In genomic region chr5:33707163-33707562, GRCm38 (mm10) we compare ENCODE assay signal across 21 mouse cellular contexts. TPM values are rescaled to one million over a fixed set of nuclear protein-coding genes. Genes with fewer than 3 reads are reported as not detected.
DNase-seq lines count a peak whose midpoint lies in the region; ATAC-seq and TF ChIP-seq lines count a peak whose summit lies in the region.
"Had no signal": no experiment of that assay in that cellular context is flagged by ENCODE, and none has a peak within 500 bp of the region (broad histone marks: within the 10 kb centered on the region; RNA-seq: fewer than 3 reads in every experiment).

No protein-coding gene starts in this region.

- intact Hi-C loops in heart, adult 2 months (cut with DNase I), result no loop called here

- H3K4me3 ChIP-seq in hindbrain, embryonic 10.5 days, result no peak overlapping the region
- H3K4me3 ChIP-seq in hindbrain, embryonic 13.5 days, result no peak overlapping the region
- no peak overlapping the region for H3K4me3 ChIP-seq in layer of hippocampus, adult 2 months
- no peak overlapping the region for H3K4me3 ChIP-seq in heart, adult 2 months
- H3K4me3 ChIP-seq: forebrain, embryonic 13.5 days; limb, embryonic 15.5 days had no signal

- TF ChIP-seq CTCF in layer of hippocampus, adult 2 months (conservative IDR thresholded peaks at IDR 0.05), result no peak
- no peak for TF ChIP-seq CTCF in heart, adult 2 months (IDR thresholded peaks at IDR 0.05)

- H3K4me2 ChIP-seq in hindbrain, embryonic 13.5 days, result no peak overlapping the region
- H3K4me2 ChIP-seq: forebrain, embryonic 13.5 days; hindbrain, embryonic 14.5 days; limb, embryonic 15.5 days had no signal

- ATAC-seq in hindbrain, embryonic 13.5 days (ENCODE audit: low FRiP score), result no peak
- ATAC-seq: forebrain, embryonic 13.5 days; intestine, embryonic 16.5 days; liver, postnatal 0 days; midbrain, embryonic 16.5 days had no signal

- H3K27me3 ChIP-seq in hindbrain, embryonic 10.5 days (ENCODE audit: insufficient read depth, poor library complexity, severe bottlenecking), result peaks cover 79% of the 10 kb centered on the region
- H3K27me3 ChIP-seq in hindbrain, embryonic 13.5 days, result peaks cover 7% of the 10 kb centered on the region; the same call in 1 of the 2 replicates
- H3K27me3 ChIP-seq in heart, adult 2 months (ENCODE audit: control insufficient read depth, insufficient read depth, low read length), result no peaks in the 10 kb centered on the region
- H3K27me3 ChIP-seq: limb, embryonic 15.5 days had no signal

- H3K27ac ChIP-seq in hindbrain, embryonic 10.5 days, result peak overlapping the region; percentile 91
- H3K27ac ChIP-seq in hindbrain, embryonic 13.5 days, result no peak overlapping the region
- H3K27ac ChIP-seq in layer of hippocampus, adult 2 months, result peak overlapping the region; percentile 83; the same call in 1 of the 2 replicates
- no peak overlapping the region for H3K27ac ChIP-seq in heart, adult 2 months
- H3K27ac ChIP-seq: hindbrain, embryonic 14.5 days; limb, embryonic 15.5 days had no signal

- DNase-seq in hindbrain, embryonic 10.5 days (ENCODE audit: low spot score), result no peak
- DNase-seq in layer of hippocampus, adult 2 months (ENCODE audit: low spot score in 2 of 2), result no peak
- DNase-seq in layer of hippocampus, postnatal 10 days (ENCODE audit: low spot score in 2 of 2), result no peak
- peak; percentile 14 for DNase-seq in NIH3T3 (ENCODE audit: low read depth)
- DNase-seq in lung, postnatal 10 days, result peak; percentile 73
- DNase-seq in left cerebral cortex, adult 9 months (ENCODE audit: low spot score in 2 of 2), result no peak
- DNase-seq in heart, adult 2 months, result no peak
- DNase-seq: cerebellum, adult 2 months; cerebellum, postnatal 36 days; gastrocnemius, postnatal 14 days; liver, postnatal 0 days; retina, postnatal 1 day; right cerebral cortex, postnatal 4 days; thymus, adult 2 months had no signal

- TF ChIP-seq POLR2A in heart, adult 2 months (IDR thresholded peaks at IDR 0.05; ENCODE audit: insufficient read depth, low read depth, low read length), result no peak

- no peak overlapping the region for H3K9ac ChIP-seq in hindbrain, embryonic 13.5 days
- H3K9ac ChIP-seq in heart, adult 2 months (ENCODE audit: low read depth, low read length), result no peak overlapping the region
- H3K9ac ChIP-seq: forebrain, embryonic 13.5 days; hindbrain, embryonic 14.5 days; limb, embryonic 15.5 days; liver, postnatal 0 days had no signal

- no peaks in the 10 kb centered on the region for H3K79me2 ChIP-seq in heart, adult 2 months (replicated peaks; ENCODE audit: control insufficient read depth, insufficient read depth, low read length)

- WGBS in hindbrain, embryonic 10.5 days, result 73% methylated on average over 4 of the region's 4 CpGs
- WGBS in hindbrain, embryonic 13.5 days, result 76% methylated on average over 4 of the region's 4 CpGs
- WGBS in heart, adult 2 months, result 45% methylated on average over 4 of the region's 4 CpGs

- peaks cover 59% of the 10 kb centered on the region for H3K4me1 ChIP-seq in hindbrain, embryonic 10.5 days (replicated peaks)
- peaks cover 39% of the 10 kb centered on the region for H3K4me1 ChIP-seq in hindbrain, embryonic 13.5 days (replicated peaks)
- no peaks in the 10 kb centered on the region for H3K4me1 ChIP-seq in heart, adult 2 months (ENCODE audit: control insufficient read depth, insufficient read depth, low read length)

- H3K36me3 ChIP-seq in hindbrain, embryonic 10.5 days, result no peaks in the 10 kb centered on the region
- H3K36me3 ChIP-seq in hindbrain, embryonic 13.5 days, result no peaks in the 10 kb centered on the region
- no peaks in the 10 kb centered on the region for H3K36me3 ChIP-seq in heart, adult 2 months (ENCODE audit: control insufficient read depth, insufficient read depth, low read length)
- H3K36me3 ChIP-seq: limb, embryonic 15.5 days had no signal

- H3K9me3 ChIP-seq in hindbrain, embryonic 10.5 days, result no peaks in the 10 kb centered on the region
- H3K9me3 ChIP-seq in hindbrain, embryonic 13.5 days, result no peaks in the 10 kb centered on the region
- H3K9me3 ChIP-seq: forebrain, embryonic 13.5 days; limb, embryonic 15.5 days had no signal

- no peak for TF ChIP-seq EP300 in heart, adult 2 months (IDR thresholded peaks at IDR 0.05; ENCODE audit: insufficient read depth, low read depth, low read length)

RNA-seq across cellular contexts. Expression of gene Fgfr3, which starts 14.3 kb away (rescaled TPM):
- 80.5 and 84.6 TPM in 2 replicates for polyA plus RNA-seq in hindbrain, embryonic 10.5 days (2016; fragmentation: Nextera tagmentation; extraction: Ambion mirVana)
- polyA plus RNA-seq in hindbrain, embryonic 13.5 days (2015; fragmentation: Nextera tagmentation; extraction: Ambion mirVana), result 41.1 and 45.7 TPM in 2 replicates
- 100 to 1,000 TPM; 137 to 139 TPM for total RNA-seq in layer of hippocampus, adult 2 months (2021)
- 100 to 1,000 TPM; 123 to 134 TPM for total RNA-seq in layer of hippocampus, postnatal 10 days (2021)
- 10 to 100 TPM in 1 of 2 experiments, 1 to 10 TPM in 1; 8.6 to 10.1 TPM for total RNA-seq in heart, adult 2 months (2021)
- polyA plus RNA-seq in heart, adult 2 months (2012; rRNA removed), result 15.1 and 15.4 TPM in 2 replicates
- total RNA-seq: megakaryocyte-erythroid progenitor cell, adult 5-6 weeks had no signal

RNA-seq across cellular contexts. Expression of gene Tmem129, which starts 48.9 kb away (rescaled TPM):
- 37.1 and 40.9 TPM in 2 replicates for polyA plus RNA-seq in hindbrain, embryonic 10.5 days (2016; fragmentation: Nextera tagmentation; extraction: Ambion mirVana)
- polyA plus RNA-seq in hindbrain, embryonic 13.5 days (2015; fragmentation: Nextera tagmentation; extraction: Ambion mirVana), result 28.2 and 28.7 TPM in 2 replicates
- total RNA-seq in layer of hippocampus, adult 2 months (2021), result 10 to 100 TPM; 24.0 to 25.2 TPM
- total RNA-seq in layer of hippocampus, postnatal 10 days (2021), result 10 to 100 TPM; 21.4 to 22.4 TPM
- 10 to 100 TPM; 19.3 to 21.8 TPM for total RNA-seq in heart, adult 2 months (2021)
- 40.1 and 49.0 TPM in 2 replicates for polyA plus RNA-seq in heart, adult 2 months (2012; rRNA removed)

RNA-seq across cellular contexts. Expression of gene Tacc3, which starts 49.2 kb away (rescaled TPM):
- polyA plus RNA-seq in hindbrain, embryonic 10.5 days (2016; fragmentation: Nextera tagmentation; extraction: Ambion mirVana), result 259 and 305 TPM in 2 replicates
- polyA plus RNA-seq in hindbrain, embryonic 13.5 days (2015; fragmentation: Nextera tagmentation; extraction: Ambion mirVana), result 48.8 and 57.0 TPM in 2 replicates
- total RNA-seq in layer of hippocampus, adult 2 months (2021), result 1 to 10 TPM; 5.7 to 7.9 TPM
- 10 to 100 TPM; 12.4 to 14.1 TPM for total RNA-seq in layer of hippocampus, postnatal 10 days (2021)
- total RNA-seq in heart, adult 2 months (2021), result 1 to 10 TPM; 1.4 to 3.1 TPM
- 1.8 and 2.6 TPM in 2 replicates for polyA plus RNA-seq in heart, adult 2 months (2012; rRNA removed)

RNA-seq across cellular contexts. Expression of gene Slbp, which starts 54.8 kb away (rescaled TPM):
- 255 and 317 TPM in 2 replicates for polyA plus RNA-seq in hindbrain, embryonic 10.5 days (2016; fragmentation: Nextera tagmentation; extraction: Ambion mirVana)
- polyA plus RNA-seq in hindbrain, embryonic 13.5 days (2015; fragmentation: Nextera tagmentation; extraction: Ambion mirVana), result 126 and 130 TPM in 2 replicates
- total RNA-seq in layer of hippocampus, adult 2 months (2021), result 10 to 100 TPM; 20.5 to 21.5 TPM
- total RNA-seq in layer of hippocampus, postnatal 10 days (2021), result 10 to 100 TPM; 28.7 to 31.7 TPM
- 10 to 100 TPM; 10.6 to 12.7 TPM for total RNA-seq in heart, adult 2 months (2021)
- 7.7 and 13.8 TPM in 2 replicates for polyA plus RNA-seq in heart, adult 2 months (2012; rRNA removed)

Comparison
In these comparisons a context has a peak if more than half of its experiments do, and no peak if none do; other contexts are left out.
1. H3K27ac ChIP-seq: peak in hindbrain, embryonic 10.5 days (single experiment) and layer of hippocampus, adult 2 months (single experiment); none in hindbrain, embryonic 13.5 days (single experiment) and heart, adult 2 months (single experiment).
2. DNase-seq: peak in NIH3T3 (single experiment) and lung, postnatal 10 days (single experiment); none in hindbrain, embryonic 10.5 days (single experiment), layer of hippocampus, adult 2 months (0 of 2), layer of hippocampus, postnatal 10 days (0 of 2), left cerebral cortex, adult 9 months (0 of 2) and heart, adult 2 months (0 of 2).
3. RNA of gene Fgfr3, which starts 14.3 kb away (total RNA-seq): 137 to 139 TPM in layer of hippocampus, adult 2 months and 123 to 134 TPM in layer of hippocampus, postnatal 10 days; 8.6 to 10.1 TPM in heart, adult 2 months; every median in the first group is over 10 times any median in the second.